Mouse (Mus musculus): ENCODE measurements around the gene Nova2. TPM values are rescaled to one million over a fixed set of nuclear protein-coding genes. Genes with fewer than 3 reads are reported as not detected.

Nova2 gene
- 1 to 10 TPM; 3.5 to 4.6 TPM for total RNA-seq (2021)
- 1.7 and 1.9 TPM in 2 replicates for polyA plus RNA-seq (2012; rRNA removed)
- long read RNA-seq, partial matches to known transcripts, result 0 of 2 reads
- long read RNA-seq, other reads (novel, unspliced or antisense), result 2 of 2 reads

- DNase-seq, result peak; percentile 91
Observed at GRCm38 (mm10) chr7:18925162-18925938, at the start of gene Nova2. TSS of gene Nova2 (plus strand) at chr7:18925888.

GRCm38 (mm10) chr7:18878691-18879090 lies 47.0 kb upstream of the Nova2 start:
- DNase-seq, result no peak

GRCm38 (mm10) chr7:18883991-18884744 lies 41.5 kb upstream of the Nova2 start:
- DNase-seq, result no peak

GRCm38 (mm10) chr7:18884745-18885422 lies 40.8 kb upstream of the Nova2 start:
- DNase-seq, result no peak

- DNase-seq, result no peak
Observed at GRCm38 (mm10) chr7:18886963-18887362, 38.7 kb upstream of the Nova2 start.

- DNase-seq, result no peak
Observed at GRCm38 (mm10) chr7:18890848-18891247, 34.8 kb upstream of the Nova2 start.

GRCm38 (mm10) chr7:18891872-18892599 lies 33.7 kb upstream of the Nova2 start:
- DNase-seq, result peak; percentile 87

- no peak for DNase-seq
Observed at GRCm38 (mm10) chr7:18893009-18893408, 32.7 kb upstream of the Nova2 start.

- DNase-seq, result peak; percentile 84
Observed at GRCm38 (mm10) chr7:18893651-18894430, 31.8 kb upstream of the Nova2 start.

- DNase-seq, result peak; percentile 44
Observed at GRCm38 (mm10) chr7:18896536-18896935, 29.2 kb upstream of the Nova2 start.

- no peak for DNase-seq
Observed at GRCm38 (mm10) chr7:18900513-18900912, 25.2 kb upstream of the Nova2 start.

GRCm38 (mm10) chr7:18902486-18902885 lies 23.2 kb upstream of the Nova2 start:
- no peak for DNase-seq

GRCm38 (mm10) chr7:18904971-18905370 lies 20.7 kb upstream of the Nova2 start:
- no peak for DNase-seq

- no peak for DNase-seq
Observed at GRCm38 (mm10) chr7:18909797-18910196, 15.9 kb upstream of the Nova2 start.

- peak; percentile 98 for DNase-seq
Observed at GRCm38 (mm10) chr7:18910241-18910831, 15.4 kb upstream of the Nova2 start, which contains the start of gene Ccdc61. TSS of gene Ccdc61 (minus strand) at chr7:18910415.

- no peak for DNase-seq
Observed at GRCm38 (mm10) chr7:18916254-18916653, 9.4 kb upstream of the Nova2 start.

- peak; percentile 44 for DNase-seq
Observed at GRCm38 (mm10) chr7:18917931-18918330, 7.8 kb upstream of the Nova2 start.

- DNase-seq, result peak; percentile 82
Observed at GRCm38 (mm10) chr7:18921069-18921468, 4.6 kb upstream of the Nova2 start.

GRCm38 (mm10) chr7:18922807-18923206 lies 2.9 kb upstream of the Nova2 start:
- no peak for DNase-seq

GRCm38 (mm10) chr7:18923267-18923666 lies 2.4 kb upstream of the Nova2 start:
- DNase-seq, result no peak

Measured in adrenal gland, adult 2 months (tissue).